Mouse (Mus musculus): Measurements from ENCODE around the gene Arrdc3. TPM values are rescaled to one million over a fixed set of nuclear protein-coding genes. Genes with fewer than 3 reads are reported as not detected.

Gene Arrdc3
- total RNA-seq (2023; ENCODE audit: inconsistent age) = 61.5 to 98.1 TPM (median 80.5 TPM) in 4 replicates

DNA sequence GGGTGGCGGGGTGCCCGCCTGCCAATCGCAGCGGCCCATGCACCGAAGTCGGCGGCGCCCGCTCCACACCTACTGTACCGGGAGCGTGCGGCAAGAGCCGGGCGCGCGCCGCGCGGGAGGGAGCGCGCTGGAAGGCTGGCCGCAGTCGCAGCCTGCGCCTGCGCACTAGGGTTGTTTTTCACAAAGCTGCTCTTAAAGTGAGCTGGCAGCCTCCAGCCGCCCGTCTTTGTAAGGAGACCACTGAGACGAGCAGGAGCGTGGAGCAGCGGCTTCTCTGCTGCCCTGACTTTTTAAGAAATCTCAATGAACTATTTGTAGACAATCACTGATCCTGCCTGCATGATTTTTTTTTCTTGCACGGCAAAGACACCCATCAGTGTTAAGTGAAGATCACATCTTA, at the start of gene Arrdc3:
Arrdc3 (plus strand) TSS at position 195 of the 400 bp plus-strand sequence.

